Mouse (Mus musculus): ENCODE results near the gene Zfp568.

DNA sequence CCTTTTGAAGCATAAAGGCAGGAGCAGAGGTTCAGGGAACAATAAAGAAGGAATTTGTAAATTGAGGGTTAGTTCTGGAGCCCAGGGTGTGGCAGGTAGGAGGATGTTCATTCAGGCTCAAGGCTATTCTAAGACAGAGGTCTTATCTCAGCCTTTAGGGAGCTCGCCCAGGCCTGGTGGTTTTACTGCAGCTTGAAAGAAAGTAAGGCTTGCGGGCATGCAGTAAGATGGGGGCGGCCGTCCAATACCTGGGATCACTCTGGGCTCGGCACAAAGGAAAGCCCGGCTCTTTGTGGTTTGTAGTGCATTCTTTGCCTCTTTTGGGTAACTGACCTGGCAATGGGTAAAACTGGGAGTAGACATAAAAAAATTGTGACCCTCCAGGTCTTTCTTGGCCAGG lies 824 bp upstream of the Zfp568 start:
- no peak for TF ChIP-seq CTCF (IDR thresholded peaks at IDR 0.05; ENCODE audit: borderline replicate concordance, control insufficient read depth, extremely low read depth, insufficient read depth, low read length, poor library complexity)
- TF ChIP-seq POLR2A (IDR thresholded peaks at IDR 0.05; ENCODE audit: control insufficient read depth, extremely low read depth, insufficient read depth, low read length, poor library complexity) = no peak

Measured in thymus, adult 2 months (tissue).